Mouse (Mus musculus) adrenal gland, postnatal 4 days (tissue): ENCODE data around the gene Chmp5. TPM values are rescaled to one million over a fixed set of nuclear protein-coding genes. Genes with fewer than 3 reads are reported as not detected.
A peak's percentile ranks its signal among the peaks of the same experiment; 100 is the strongest.
"Not testable (repeated sequence)": the region's sequence is repeated elsewhere in the genome, so short reads cannot be mapped to it uniquely, and the experiment has no call there.

Experiments used
- DNase-seq, 2 experiments: peaks; one replicate each; pipeline ENCODE4 v3.0.0; 2021 to 2022; ENCODE audit warnings: low spot score in 2 of 2, mixed read lengths in 2 of 2
- long read RNA-seq, 2 experiments: library from polyadenylated mRNA; stranded (forward); transcript quantifications; one replicate each; pipeline ENCODE4 v2.0.0; 2021
- total RNA-seq, 2 experiments: library from RNA; stranded (reverse); gene quantifications; 2 replicates each; pipeline ENCODE4 v1.2.3; 2021

Chmp5 gene
- 10 to 100 TPM; 69.0 to 76.8 TPM for total RNA-seq
- long read RNA-seq, experiment 1, transcript Chmp5-201 (8 exons, 1,519 nt), result major isoform, 77 of 79 reads
- long read RNA-seq, experiment 1, partial matches to known transcripts, result 2 of 79 reads
- long read RNA-seq, experiment 1, other reads (novel, unspliced or antisense), result 0 of 79 reads
- long read RNA-seq, experiment 2, transcript Chmp5-201 (8 exons, 1,519 nt), result major isoform, 97 of 99 reads
- long read RNA-seq, experiment 2, partial matches to known transcripts, result 1 of 99 reads
- long read RNA-seq, experiment 2, other reads (novel, unspliced or antisense), result 1 of 99 reads

DNA sequence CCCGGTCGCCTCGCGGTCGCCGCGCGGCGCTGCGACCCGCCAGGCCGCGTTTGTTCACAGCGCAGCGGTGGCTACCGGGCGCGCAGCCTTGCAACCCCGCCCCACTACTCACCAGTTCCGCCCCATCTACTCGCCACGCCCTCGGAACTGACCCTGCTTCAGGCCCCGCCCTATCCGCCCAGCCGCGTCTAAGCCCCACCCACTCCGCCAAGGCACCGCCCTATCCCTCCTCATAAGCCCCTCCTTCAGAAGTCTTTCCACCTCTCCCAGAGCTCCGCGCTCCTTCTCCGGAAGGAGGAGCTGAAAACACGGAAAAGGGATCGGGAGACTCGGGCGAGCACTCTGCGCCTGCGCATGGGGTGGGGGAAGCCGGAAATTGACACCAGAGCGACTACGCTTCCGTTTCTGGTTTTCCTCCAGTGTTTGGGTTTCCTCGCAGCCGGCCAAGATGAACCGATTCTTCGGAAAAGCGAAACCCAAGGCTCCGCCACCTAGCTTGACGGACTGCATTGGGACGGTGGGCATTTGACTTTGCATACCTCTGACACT is at the start of gene Chmp5, which contains the start of gene Bag1:
Gene Chmp5 (plus strand): TSS at position 248 of the 549 bp plus-strand sequence.
Gene Bag1 (minus strand): TSS at position 135 of the 549 bp plus-strand sequence.
- peak; percentile 93 to 98 for DNase-seq

DNA sequence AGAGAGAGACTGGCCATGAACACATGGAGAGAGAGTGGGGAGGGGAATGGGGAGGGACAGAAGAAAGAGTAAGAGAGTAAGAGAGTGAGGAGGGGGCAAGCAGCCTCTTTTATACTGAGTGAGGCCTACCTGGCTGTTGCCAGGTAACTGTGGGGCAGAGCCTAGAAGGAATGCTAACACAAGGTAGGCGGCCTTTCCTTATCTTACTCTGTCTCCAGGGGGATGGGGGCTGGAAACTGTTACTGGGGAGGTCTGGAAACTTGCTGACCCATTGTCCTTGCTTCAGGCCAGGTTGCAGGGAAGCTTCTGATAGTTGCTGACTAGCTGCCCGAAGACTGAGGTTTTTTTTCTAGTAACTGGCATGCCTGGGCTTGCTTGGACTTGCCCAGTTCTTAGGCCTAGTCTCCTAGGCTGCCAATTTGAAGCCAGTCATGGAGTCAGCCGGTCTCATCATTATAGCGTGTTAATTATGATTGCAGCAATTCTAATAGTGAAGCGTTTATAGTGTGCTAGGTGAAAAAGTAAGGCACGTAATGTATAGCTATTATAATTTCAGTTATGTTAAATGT is 49.6 kb upstream of the Chmp5 start:
- no peak for DNase-seq

DNA sequence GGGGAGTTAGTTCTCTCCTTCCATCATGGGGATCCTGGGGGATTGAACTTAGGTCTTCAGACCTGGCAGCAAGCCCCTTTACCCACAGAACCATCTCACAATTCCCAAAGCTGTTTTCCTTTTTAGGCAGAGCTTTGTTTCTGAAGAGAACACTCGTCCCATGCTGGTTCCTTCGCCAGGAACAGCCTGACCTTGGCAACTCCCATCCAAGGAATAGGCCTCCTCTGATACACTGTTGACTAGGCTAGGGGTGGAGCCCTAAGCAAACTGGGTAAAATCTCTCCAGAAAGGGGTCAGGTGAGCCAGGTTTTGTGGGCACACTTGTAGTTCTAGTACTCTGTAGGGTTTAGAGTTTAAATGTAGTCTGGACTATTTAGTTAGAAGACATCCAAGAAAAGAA is 48.9 kb upstream of the Chmp5 start:
- no peak for DNase-seq

DNA sequence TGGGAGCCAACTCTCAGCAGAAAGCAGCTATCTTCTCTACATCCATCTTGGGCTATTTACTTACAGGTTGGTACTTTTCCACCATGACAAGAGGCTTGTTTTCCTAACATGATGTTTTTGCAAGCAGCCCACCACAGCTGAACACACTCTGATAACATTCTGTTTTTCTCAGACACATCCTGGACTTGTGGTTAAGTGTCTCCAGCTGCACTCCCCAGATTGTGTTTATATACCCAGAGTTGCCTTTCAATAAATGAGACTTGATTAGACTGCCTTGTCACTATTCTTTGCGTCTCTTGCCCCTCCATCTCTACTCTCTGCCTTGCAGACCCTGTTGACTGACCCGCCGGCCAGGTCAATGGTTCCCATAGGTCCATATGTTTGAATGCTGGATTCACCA is 48.1 kb upstream of the Chmp5 start:
- DNase-seq, result no peak

DNA sequence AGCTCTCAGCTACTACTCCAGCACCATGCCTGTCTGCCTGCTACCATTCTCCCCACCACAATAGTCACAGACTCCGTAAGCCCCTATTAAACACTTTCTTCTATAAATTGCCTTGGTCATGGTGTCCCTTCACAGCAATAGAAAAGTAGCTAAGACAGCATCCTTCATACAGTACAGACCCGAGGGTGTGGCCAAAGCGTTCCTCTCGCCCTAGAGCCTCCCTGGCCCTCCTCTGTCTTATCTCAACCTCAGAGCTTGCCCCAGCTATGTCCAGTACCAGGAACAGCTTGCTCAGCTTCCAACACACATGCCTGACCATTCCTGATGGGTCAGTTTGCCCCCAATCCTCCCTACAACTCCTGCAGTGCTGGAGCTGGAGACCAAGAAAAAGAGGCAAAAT is 47.6 kb upstream of the Chmp5 start:
- DNase-seq, result no peak

DNA sequence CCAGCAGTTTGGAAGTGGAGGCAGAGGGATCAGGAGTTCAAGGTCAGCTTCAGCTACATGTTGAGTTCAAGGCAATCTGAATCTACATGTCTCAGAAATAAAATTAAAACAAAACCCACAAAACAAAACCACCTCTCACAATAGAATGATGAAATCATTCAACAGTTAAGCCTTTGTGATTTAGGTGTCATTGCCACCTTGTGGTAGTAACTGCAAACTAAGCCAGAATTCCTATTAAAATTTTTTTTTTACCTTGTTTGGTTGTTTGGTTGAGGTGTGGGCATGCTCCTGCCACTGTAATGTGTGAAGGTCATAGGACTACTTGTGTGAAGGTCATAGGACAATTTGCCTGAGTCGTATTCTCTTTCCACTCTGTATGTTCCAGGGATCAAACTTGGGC is 41.9 kb upstream of the Chmp5 start:
- DNase-seq, result no peak

DNA sequence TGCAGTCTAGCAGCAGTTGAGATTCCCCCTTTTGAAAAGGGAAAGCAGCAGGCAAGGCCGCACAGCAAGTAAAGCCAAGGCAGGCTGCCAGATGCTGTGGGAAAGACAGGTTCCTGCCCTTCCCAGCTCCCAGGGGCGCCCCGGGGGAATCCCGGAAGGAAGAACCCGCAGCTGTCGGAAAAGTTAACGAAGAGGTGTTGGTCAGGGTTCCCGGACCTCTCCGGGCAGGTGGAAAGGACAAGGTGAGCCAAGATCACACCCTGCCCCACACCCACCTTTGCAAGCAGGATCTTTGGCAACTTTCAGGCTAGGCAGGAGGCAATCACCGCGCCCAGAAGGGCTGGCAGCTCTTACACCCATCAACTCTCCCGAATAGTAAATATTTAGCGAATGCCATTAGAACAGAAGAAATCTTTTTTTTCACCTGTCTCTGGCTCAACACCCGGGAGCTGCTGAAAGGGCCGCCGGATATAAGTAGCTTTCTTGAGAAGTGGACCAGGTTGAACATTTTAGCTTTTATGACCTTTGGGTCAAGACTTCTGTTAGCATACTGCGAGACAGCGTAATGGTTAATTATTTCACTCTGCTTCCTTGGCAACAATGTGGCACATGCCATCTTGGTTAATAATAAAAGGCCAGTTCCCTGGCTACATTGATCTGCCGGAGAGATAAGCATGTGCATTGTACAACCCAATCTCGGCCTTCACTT is 39.8 kb upstream of the Chmp5 start:
- no peak for DNase-seq

DNA sequence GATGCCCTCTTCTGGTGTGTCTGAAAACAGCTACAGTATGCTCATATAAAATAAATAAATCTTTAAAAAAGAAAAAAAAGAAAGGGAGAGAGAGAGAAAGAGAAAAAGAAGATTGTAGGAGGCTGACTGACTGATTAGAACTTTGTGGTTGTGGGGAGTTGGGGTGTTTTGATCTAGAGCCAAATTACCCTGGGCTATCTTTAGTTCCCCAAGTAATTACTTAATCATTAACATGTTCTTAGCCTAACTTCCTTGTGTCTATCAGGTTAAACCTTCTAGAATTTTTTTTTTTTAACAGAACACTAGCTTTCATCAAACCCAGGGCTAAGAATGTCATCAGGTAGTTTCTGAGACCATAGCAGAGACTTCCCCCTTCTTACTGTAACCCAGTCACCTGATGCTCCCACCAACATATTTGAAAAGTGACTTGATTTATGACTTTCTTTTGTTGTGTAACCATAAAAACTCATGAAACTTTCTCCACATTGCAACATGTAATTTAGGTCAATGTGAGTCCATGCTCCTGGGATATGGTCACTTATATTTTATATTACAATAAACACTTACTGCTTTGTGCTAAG is 33.8 kb upstream of the Chmp5 start:
- no peak for DNase-seq

DNA sequence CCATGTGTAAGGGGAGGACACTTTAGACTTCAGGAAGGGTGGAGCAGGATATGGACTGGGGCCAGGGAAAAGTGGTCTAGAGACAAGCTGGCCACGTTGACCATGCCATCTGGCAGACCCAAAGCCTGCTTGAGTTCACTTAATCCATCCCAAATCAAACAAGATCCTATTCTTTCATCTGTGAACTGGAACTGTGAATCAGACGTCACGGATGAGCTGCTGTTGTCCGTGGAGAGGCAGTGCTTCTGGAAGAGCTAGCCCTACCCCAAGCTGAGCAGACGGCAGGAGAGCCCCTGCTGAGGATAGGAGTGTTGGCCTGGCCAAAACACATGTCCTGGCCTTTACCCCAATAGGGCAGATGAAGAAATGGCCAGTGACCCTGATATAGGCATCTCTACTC is 32.3 kb upstream of the Chmp5 start:
- DNase-seq, result no peak

DNA sequence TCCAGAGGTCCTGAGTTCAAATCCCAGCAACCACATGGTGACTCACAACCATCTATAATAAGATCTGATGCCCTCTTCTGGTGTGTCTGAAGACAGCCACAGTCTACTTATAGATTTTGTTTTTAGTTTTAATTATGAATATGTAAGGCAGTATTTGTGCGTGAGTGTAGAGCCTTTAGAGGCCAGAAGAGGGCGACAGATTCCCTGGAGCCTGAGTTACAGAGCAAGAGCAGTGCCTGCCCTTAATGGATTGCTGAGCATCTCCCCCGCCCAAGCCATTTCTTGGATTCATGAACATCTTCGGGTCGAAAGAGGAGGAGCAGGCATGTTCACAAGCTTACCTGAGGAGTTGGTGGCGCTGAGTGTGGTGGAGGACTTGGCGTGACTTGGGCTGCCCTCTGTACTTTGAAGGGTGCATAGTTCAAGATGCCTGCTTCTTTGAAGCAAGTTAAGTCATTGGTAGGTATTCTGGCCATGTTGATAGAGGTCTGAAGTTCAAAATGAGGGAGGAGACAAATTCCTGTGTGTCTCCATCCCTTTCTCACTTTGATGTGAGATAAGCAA is 31.5 kb upstream of the Chmp5 start:
- no peak for DNase-seq

DNA sequence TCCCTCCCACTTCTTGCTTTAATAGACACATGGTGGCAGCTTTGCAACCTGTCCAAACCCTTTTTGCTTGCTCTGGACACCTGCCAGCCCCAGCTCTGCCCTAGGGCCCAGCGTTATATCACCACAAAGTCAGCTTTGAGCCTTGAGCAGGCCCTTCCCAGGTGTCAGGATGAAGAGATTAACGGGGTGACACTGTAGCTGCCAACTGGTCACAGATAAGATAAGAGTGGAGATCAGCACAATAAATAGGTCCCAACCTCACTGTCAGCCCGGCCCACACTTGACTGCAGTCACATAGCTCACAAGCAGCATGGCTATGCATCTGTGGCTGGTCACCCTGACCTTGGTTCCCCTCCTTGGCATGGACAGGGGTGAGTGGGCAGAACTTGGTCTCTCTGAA is 28.4 kb upstream of the Chmp5 start, which contains the start of gene Spink4:
Gene Spink4 (plus strand): TSS at position 268 of the 400 bp plus-strand sequence.
- peak in 1 of 2 experiments; percentile 30 for DNase-seq

DNA sequence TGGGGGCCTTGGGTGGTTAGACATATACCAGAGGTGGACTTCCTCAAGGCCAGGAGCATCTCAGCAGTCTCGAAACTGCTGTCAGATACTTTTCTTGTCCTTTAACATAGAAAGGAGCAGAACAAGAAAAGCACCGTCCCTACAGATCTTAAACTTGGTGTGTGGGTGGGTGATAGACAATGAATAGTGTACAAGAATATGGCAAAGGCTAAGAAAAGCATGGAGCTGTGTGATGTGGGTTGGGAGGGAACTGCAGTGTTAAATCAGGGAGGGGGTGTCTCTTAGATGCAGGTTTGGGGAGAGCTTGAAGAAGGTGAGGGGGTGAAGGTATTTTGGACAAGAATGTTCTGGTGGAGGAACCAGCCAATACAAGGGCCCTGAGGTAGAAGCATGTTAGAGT is 27.6 kb upstream of the Chmp5 start:
- no peak for DNase-seq

DNA sequence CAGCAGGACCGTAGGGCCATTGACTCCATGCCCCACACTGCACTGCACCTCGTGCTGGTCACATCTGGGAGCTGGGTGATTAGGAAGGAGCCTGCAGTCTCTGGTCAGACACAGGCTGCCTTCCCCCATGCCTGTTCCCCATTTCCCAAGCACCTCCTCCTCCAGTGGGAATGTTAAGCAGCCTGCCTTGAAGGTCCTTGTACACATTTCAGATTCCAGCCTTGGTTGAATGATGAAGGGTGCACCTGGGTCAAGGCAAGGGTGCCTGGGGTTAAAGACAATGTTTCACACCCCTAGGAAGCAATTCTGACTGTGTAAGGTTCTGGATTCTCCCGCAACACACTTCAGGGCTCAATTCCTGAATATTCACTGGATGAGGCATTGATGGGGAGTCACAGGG is 26.9 kb upstream of the Chmp5 start:
- DNase-seq, result no peak

DNA sequence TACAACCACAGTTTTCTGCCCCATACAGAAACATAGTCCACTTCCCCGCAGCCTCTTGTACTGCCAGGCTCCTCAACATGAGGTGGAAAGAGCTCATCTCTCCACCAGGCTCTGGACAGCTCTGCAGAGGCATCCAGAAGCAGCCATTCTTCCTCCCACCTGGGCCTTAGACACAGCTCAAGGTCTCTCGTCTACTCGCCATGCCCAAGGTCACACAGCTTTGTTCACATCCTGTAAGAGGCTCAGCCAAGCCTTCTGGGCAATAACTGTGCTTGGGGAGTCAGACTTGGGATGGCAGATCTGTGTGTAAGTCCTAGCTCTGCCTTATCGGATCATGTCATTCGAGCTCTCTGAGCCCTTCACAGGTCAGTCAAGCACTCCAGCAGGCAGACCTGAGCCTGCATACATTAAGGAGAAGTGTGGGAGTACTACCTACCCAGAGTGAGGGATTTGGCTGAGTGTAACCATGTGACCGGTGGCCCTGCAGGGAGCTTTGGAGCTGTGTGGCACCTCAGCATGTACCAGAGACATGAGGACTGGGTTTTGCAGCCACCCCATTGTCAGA is 25.0 kb upstream of the Chmp5 start:
- no peak for DNase-seq

DNA sequence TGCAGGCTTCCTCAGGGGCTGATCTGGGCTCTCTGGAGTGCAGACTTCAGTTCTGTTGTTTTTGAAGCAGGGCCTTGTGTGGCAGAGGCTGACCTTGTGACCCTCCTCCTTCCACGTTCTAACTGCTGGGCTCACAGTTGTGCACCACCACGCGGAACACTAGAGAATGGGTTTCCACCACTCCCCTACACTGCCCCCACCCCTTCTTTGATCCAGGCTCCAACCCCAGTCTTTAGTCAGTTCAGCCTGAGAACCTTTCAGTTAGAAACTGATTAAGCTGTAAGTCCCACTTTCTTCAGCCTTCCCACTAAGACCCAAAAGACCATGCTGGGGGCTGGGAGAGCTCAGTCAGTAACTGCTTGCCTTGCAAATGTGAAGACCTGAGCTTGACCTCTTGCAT is 22.6 kb upstream of the Chmp5 start:
- DNase-seq, result no peak

DNA sequence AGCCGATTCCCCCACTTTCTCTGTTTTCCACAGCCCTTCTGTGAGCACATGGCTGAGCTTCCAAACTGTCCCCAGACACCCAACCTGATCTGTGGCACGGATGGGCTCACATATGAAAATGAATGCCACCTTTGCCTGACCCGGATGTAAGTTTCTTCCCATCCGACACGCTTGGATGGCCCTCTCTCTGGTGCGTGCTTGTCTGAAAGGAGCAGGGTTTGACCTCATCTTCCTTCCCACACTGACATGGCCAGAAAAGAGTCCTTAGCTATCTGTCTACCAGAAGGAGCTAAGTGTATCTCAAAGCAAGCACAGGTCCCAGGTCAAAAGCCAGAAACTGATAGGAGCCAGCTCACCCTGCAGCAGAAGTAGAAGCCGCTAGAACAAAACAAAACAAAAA is 19.2 kb upstream of the Chmp5 start:
- DNase-seq, result no peak

DNA sequence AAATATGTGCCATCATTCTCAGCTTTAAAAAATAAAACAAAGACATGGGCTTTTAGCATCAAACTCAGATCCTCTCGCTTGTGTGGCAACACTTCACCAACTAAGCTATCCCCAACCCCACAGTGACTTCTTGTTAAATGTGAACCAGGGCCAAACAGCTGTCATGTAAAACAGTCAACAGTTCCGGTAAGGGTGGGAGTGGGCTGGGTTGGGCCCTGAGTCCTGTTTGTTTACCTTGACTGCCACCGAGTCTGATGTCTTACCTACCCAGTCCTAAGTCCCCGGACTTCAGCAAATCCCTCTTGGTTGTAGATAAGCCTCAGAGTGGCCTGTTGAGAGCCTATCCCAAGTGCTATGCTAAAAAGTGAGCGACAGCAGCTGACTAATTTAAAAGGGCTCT is 14.5 kb upstream of the Chmp5 start:
- no peak for DNase-seq

DNA sequence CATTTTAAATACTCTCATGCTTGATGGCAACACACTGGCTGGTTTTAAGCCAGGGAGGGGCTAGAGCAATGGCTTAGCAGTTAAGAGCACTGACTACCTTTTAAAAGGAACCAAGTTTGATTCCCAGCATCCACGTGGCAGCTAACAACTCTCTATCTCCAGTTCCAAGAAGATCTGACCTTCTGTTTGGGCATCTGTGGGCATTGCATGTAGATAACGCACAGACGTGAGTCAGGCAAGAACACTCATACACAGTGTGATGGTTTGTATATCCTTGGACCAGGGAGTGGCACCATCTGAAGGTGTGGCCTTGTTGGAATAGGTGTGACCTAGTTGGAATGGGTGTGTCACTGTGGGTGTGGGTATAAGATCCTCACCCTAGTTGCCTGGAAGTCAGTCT is 13.8 kb upstream of the Chmp5 start:
- not testable (repeated sequence) for DNase-seq

DNA sequence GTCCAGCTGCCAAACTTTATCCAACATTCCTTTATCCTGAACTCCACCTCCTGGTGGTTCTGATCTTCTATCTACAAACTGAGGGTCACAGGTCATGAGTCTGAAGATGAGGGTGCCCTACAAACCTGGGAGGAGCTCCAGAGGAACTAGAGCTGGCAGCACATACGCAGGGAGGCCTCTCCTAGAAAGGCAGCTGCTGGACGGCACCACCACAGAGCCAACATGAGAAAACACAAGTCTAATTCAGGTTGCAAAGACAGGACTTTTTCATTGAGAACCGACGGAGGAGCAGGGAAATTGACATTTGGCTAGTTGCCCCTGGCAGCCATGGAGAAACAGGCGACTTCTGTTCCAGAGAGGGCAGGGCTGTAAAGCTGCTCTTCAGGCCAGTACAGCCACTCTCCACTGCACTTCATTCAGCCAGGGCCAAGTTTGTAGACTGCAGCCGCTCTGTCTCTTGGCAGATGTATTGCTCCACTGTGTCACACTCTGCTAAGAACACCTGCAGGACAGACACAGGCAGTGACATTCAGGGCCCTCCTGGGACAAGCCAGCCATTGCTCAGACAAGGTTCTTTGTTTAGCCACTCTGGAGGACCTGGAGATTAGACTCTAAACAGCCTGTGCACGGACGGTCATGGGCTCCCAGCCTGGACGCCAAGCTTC is 11.9 kb upstream of the Chmp5 start:
- DNase-seq, result no peak

DNA sequence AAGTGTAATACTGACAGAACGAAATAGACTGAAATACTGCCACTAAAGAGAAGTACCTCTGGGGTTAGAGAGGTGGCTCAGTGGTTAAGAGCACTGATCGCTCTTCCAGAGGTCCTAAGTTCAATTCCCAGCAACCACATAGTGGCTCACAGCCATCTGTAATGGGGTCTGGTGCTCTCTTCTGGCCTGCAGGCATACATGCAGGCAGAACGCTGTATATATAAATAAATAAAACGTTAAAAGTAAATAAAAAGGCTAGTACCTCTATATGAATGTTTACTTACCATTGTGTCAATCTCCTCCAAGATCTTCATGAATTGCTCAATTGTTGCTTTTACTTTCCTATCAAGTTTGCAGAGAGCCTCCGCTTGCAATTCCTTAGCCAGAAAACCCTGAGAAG is 9.4 kb upstream of the Chmp5 start:
- no peak for DNase-seq

DNA sequence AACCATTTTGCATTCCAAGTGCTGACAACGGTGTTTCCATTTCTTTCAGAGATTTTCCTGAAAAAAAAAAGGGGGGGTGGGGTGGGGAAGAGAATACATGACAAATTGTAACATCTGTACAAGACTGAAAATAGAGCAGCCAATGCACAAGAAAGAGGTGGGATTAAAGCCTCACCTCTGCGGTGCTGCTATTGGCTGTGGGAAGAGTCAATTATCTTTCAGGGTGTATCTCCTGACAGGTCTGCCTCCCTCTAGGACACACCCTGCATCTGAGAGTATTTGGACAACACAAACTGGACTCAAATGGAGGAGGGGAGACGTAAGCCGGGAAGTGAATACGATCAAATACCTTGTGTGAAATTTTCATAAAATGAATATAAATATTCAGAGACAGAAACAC is 4.6 kb upstream of the Chmp5 start:
- DNase-seq, result no peak
